Mouse (Mus musculus) neural tube, embryonic 13.5 days (tissue): ENCODE results near the gene Palm. TPM values are rescaled to one million over a fixed set of nuclear protein-coding genes. Genes with fewer than 3 reads are reported as not detected.
A peak's percentile ranks its signal among the peaks of the same experiment; 100 is the strongest.
"Not testable (repeated sequence)": the region's sequence is repeated elsewhere in the genome, so short reads cannot be mapped to it uniquely, and the experiment has no call there.

Experiments
- ATAC-seq: fragments of 200-750 bp; cut with Nextera tagmentation; 2 replicates; pipeline ENCODE4 v1.8.0; 2017; ENCODE audit warnings: low read depth, mild to moderate bottlenecking, moderate TSS enrichment, moderate library complexity
- H3K27ac ChIP-seq: fragments of 300-500 bp; sonication (generic); replicated peaks from 2 replicates; pipeline ENCODE4 v1.5.1; 2015; ENCODE audit warnings: moderate library complexity, mild to moderate bottlenecking, inconsistent platforms
- H3K27me3 ChIP-seq: fragments of 300-500 bp; sonication (generic); 2 replicates; pipeline ENCODE4 v1.6.1; 2015; ENCODE audit warnings: mild to moderate bottlenecking, inconsistent platforms
- H3K36me3 ChIP-seq: fragments of 300-500 bp; sonication (generic); 2 replicates; pipeline ENCODE4 v1.6.1; 2015; ENCODE audit warnings: mild to moderate bottlenecking, inconsistent platforms
- H3K4me1 ChIP-seq: fragments of 300-500 bp; sonication (generic); replicated peaks from 2 replicates; pipeline ENCODE4 v1.6.1; 2015; ENCODE audit warnings: inconsistent platforms
- H3K4me2 ChIP-seq: fragments of 300-500 bp; sonication (generic); 2 replicates; pipeline ENCODE4 v1.6.1; 2015; ENCODE audit warnings: inconsistent platforms, mild to moderate bottlenecking, moderate library complexity
- H3K4me3 ChIP-seq: fragments of 300-500 bp; sonication (generic); 2 replicates; pipeline ENCODE4 v1.5.1; 2015; ENCODE audit warnings: mild to moderate bottlenecking, inconsistent platforms
- H3K9ac ChIP-seq: fragments of 300-500 bp; sonication (generic); 2 replicates; pipeline ENCODE4 v1.6.1; 2015; ENCODE audit warnings: moderate library complexity, mild to moderate bottlenecking, inconsistent platforms
- H3K9me3 ChIP-seq: fragments of 300-500 bp; sonication (generic); 2 replicates; pipeline ENCODE4 v1.6.1; 2016; ENCODE audit warnings: inconsistent platforms
- WGBS: fragments of 180-500 bp; shearing (Covaris S2); methylation state at CpG from one replicate; pipeline ENCODE4 v1.1.7; 2015; 5-methylcytosine and 5-hydroxymethylcytosine counted together
- polyA plus RNA-seq: library from polyadenylated mRNA; unstranded; fragments of >200 nt; fragmentation: Nextera tagmentation; extraction: Ambion mirVana; gene quantifications from 2 replicates; pipeline ENCODE4 v1.2.1, GENCODE M21; 2015

Palm gene
- 214 and 231 TPM in 2 replicates for polyA plus RNA-seq

GRCm38 (mm10) chr10:79793051-79793737 is at the start of gene Palm:
TSS of gene Palm (plus strand) at chr10:79793572.
- Histone ChIP-seq H3K27me3 (no peaks in the 10 kb centered on the region), H3K9ac (peak within 1 kb of the TSS; percentile 98), H3K27ac (peak within 1 kb of the TSS; percentile 93), H3K9me3 (no peaks in the 10 kb centered on the region), H3K4me1 (peaks cover 41% of the 10 kb centered on the region), H3K36me3 (no peaks in the 10 kb centered on the region), H3K4me3 (peak within 1 kb of the TSS; percentile 97), H3K4me2 (peak within 1 kb of the TSS; percentile 87)
- peak; percentile 63 for ATAC-seq
- WGBS: 6% methylated on average over 51 of the region's 51 CpGs

DNA sequence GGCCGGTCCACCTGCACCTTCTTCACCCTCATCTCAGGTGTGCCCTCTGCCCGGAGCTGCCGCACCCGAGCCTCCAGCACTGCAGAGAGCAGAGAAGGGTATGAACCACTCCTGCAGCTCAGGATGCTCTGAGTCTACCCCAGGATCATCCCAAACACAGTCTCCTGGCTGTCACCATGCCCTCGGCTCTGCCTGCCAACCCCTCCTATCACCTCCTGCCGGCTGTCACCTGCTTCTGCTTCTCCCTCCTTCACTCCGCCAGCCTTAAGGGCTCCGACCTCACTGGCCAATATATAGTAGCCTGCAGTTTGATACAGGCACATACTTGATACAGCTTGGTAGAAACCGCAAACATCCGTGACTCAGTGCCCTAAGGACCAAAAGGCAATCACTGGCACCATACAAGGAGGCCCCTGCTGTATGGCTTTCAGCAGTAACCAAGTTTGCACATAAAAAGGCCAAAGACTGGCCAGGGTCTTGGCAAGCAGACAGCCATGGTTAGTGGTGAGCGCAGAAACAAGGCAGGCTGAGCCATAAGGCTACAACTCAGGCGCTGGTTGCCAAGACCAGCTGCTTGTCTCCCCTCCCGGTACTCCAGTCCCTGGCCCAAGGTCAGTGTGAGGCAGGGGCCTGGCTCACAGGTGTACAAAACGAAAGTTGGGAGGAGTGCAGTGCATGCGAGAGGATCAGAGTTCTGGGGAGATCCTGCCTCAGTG is 49.6 kb upstream of the Palm start:
- H3K36me3 ChIP-seq: peaks cover 59% of the 10 kb centered on the region
- 95% methylated on average over 15 of the region's 15 CpGs for WGBS
- H3K4me1 ChIP-seq: peaks cover 16% of the 10 kb centered on the region
- H3K27ac ChIP-seq: no peak overlapping the region
- H3K4me3 ChIP-seq: no peak overlapping the region
- H3K9me3 ChIP-seq: peaks cover 15% of the 10 kb centered on the region; the same call in 1 of the 2 replicates
- no peaks in the 10 kb centered on the region for H3K27me3 ChIP-seq
- no peak overlapping the region for H3K9ac ChIP-seq
- no peak for ATAC-seq
- no peak overlapping the region for H3K4me2 ChIP-seq

DNA sequence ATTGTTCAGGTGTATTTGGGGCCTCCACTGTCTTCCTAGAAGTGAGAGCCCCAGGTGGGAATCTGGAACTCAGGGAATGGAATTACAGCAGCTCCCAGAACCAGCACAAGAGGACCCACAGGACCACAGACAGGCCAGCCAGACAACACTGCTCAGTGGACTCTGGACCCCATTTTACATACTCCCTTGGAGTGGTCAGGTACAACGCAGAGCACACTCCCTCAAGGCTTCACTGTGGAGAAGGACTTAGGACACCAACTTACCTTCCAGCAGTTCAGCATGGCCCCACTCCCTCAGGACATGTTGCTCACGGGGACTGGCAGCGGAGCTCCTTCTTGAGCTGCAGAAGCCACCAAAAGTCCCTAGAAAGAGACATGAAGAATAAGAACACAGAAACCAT is 48.0 kb upstream of the Palm start:
- H3K27ac ChIP-seq: no peak overlapping the region
- peak overlapping the region; percentile 66; the same call in 1 of the 2 replicates for H3K9ac ChIP-seq
- ATAC-seq: no peak
- peak overlapping the region; percentile 79 for H3K4me2 ChIP-seq
- no peaks in the 10 kb centered on the region for H3K9me3 ChIP-seq
- WGBS: 94% methylated on average over 3 of the region's 3 CpGs
- H3K4me1 ChIP-seq: peaks cover 16% of the 10 kb centered on the region
- H3K27me3 ChIP-seq: no peaks in the 10 kb centered on the region
- peak overlapping the region; percentile 53 for H3K4me3 ChIP-seq
- peaks cover 43% of the 10 kb centered on the region for H3K36me3 ChIP-seq

DNA sequence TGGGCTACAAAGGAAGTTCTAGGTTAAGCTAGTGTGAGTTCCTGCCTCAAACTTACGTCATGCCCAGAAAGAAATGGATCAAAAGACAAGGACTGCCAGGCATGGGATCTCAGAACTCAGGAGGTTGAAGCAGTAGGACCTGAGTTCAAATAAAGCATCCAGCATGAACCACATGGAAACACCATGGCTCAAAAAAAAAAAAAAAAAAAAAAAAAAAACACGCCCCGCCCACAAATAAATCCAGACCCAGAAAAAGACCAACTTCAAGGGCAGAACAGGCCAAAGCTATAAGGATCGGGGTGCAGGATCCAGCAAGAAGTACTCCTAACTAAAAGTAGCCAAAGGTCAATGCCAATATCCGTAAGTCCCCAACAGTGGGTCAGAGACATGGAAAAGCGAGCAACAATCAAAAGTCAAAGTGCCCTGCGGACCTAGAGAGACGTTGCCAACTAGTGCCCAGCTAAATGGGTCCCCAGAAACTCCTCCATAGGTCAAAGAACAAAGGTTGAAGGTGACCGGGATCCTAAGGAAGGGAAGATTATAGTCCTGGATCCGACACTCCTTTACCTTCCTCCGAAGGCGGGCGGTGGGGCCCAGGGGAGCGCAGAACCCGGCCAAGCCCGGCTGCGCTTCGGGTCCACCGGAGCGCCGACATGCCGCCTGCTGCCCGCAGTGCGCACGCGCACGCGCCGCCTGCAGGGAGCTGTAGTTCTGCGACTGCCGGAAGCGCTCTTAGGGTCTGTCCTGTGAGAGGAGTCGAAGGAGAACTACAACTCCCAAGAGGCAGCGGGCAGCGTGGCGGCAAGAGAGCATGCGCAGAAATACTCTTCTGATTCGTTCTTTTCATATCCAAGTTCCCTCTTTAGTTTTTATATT is 47.2 kb upstream of the Palm start, which contains the start of gene Polrmt:
Gene Polrmt (minus strand): TSS at position 684 of the 876 bp plus-strand sequence.
- Histone ChIP-seq H3K9me3 (no peaks in the 10 kb centered on the region), H3K4me1 (peaks cover 16% of the 10 kb centered on the region), H3K36me3 (peaks cover 35% of the 10 kb centered on the region), H3K9ac (peak within 1 kb of the TSS; percentile 66), H3K27me3 (no peaks in the 10 kb centered on the region), H3K27ac (0 out of 2 replicates have a peak within 1 kb of the TSS, but pooled peaks have one; percentile 25), H3K4me2 (peak within 1 kb of the TSS; percentile 79), H3K4me3 (peak within 1 kb of the TSS; percentile 53)
- ATAC-seq: peak; percentile 95
- 4% methylated on average over 38 of the region's 38 CpGs for WGBS

- H3K27ac ChIP-seq: 0 out of 2 replicates have a peak overlapping the region, but pooled peaks have one; percentile 25
- ATAC-seq: peak; percentile 64
- H3K4me2 ChIP-seq: peak overlapping the region; percentile 79
- no peaks in the 10 kb centered on the region for H3K27me3 ChIP-seq
- H3K9me3 ChIP-seq: no peaks in the 10 kb centered on the region
- 26% methylated on average over 6 of the region's 6 CpGs for WGBS
- peak overlapping the region; percentile 17 for H3K4me3 ChIP-seq
- H3K9ac ChIP-seq: peak overlapping the region; percentile 53; the same call in 1 of the 2 replicates
- peaks cover 16% of the 10 kb centered on the region for H3K4me1 ChIP-seq
- H3K36me3 ChIP-seq: peaks cover 29% of the 10 kb centered on the region
These were observed 46.6 kb upstream of the Palm start for GRCm38 (mm10) chr10:79746774-79747151.

GRCm38 (mm10) chr10:79748496-79748895 is 44.9 kb upstream of the Palm start:
- Histone ChIP-seq H3K4me3 (no peak overlapping the region), H3K4me1 (peaks cover 16% of the 10 kb centered on the region), H3K27ac (no peak overlapping the region), H3K4me2 (no peak overlapping the region), H3K9ac (no peak overlapping the region), H3K36me3 (peaks cover 12% of the 10 kb centered on the region), H3K27me3 (no peaks in the 10 kb centered on the region), H3K9me3 (no peaks in the 10 kb centered on the region)
- 81% methylated on average over 6 of the region's 6 CpGs for WGBS
- ATAC-seq: no peak

DNA sequence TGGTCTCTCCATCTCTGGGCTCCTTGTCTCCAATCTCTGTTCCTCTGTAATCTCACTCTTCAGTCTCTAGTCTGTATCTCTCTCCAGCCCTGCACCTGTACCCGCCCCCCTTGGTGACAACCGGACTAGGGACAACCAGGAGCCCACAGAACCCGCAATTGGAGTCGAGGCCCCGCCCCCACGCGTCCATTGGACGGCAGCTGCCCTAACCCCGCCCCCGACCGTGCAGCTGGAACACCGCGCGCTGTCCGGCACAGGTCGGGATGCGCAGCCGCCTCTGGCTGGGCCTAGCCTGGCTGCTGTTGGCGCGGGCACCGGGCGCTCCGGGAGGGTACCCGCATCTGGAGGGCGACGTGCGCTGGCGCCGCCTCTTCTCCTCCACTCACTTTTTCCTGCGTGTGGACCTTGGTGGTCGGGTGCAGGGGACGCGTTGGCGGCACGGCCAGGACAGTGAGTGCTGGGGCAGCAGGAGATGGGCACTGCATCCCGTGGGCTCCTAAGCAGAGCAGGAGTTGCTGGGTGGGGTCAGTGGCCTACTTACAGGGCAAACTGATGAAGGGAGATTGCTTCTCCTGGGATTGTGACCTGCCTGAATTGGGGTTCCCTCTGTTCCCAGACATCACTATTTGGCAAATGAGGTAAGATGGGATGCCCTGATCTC is 38.4 kb upstream of the Palm start, which contains the start of gene Fgf22:
Gene Fgf22 (plus strand): TSS at position 221 of the 661 bp plus-strand sequence.
- peak within 1 kb of the TSS; percentile 70 for H3K4me2 ChIP-seq
- H3K36me3 ChIP-seq: peaks cover 41% of the 10 kb centered on the region
- no peaks in the 10 kb centered on the region for H3K9me3 ChIP-seq
- H3K9ac ChIP-seq: peak within 1 kb of the TSS; percentile 69
- WGBS: 2% methylated on average over 36 of the region's 36 CpGs
- no peaks in the 10 kb centered on the region for H3K27me3 ChIP-seq
- H3K27ac ChIP-seq: no peak within 1 kb of the TSS
- H3K4me1 ChIP-seq: peaks cover 10% of the 10 kb centered on the region
- peak within 1 kb of the TSS; percentile 42 for H3K4me3 ChIP-seq
- ATAC-seq: peak; percentile 84

DNA sequence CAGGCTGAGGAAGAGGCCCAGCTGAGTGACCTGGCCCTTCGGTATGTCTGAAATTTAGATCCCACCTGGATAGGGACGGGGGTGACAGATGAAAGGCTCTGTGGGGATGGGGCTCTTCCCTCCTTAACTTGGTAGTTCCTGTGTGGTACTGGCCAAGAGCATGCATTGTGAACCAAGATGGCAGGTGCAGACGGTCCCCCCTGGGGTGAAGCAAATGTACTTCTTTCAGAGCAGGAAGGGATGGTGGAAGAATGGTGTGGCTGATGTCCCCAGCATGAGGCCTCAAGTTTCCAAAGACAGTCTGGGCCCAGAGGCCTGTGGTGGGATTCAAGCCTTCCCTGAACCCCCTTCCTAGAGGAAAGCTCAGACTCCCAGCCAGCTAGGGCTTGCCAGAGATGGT is 37.5 kb upstream of the Palm start:
- Histone ChIP-seq H3K27me3 (no peaks in the 10 kb centered on the region), H3K4me2 (no peak overlapping the region; the same call in 1 of the 2 replicates), H3K4me3 (no peak overlapping the region), H3K36me3 (peaks cover 50% of the 10 kb centered on the region), H3K27ac (no peak overlapping the region), H3K4me1 (peaks cover 10% of the 10 kb centered on the region), H3K9ac (0 out of 2 replicates have a peak overlapping the region, but pooled peaks have one; percentile 69), H3K9me3 (no peaks in the 10 kb centered on the region)
- 87% methylated on average over 3 of the region's 3 CpGs for WGBS
- ATAC-seq: no peak

DNA sequence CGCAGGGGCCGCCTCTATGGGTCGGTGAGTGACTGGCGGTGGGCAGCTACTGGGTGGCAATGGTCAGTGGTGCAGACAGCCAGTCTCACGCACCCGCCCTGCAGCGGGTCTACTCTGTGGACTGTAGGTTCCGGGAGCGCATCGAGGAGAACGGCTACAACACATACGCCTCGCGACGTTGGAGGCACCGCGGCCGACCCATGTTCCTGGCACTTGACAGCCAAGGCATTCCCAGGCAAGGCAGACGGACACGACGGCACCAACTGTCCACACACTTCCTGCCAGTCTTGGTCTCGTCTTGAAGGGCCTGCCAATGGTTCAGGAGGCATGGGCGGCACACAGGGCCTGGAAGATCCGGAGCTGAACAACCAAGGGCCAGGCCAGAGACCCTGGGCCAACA is 36.7 kb upstream of the Palm start:
- Histone ChIP-seq H3K9ac (no peak overlapping the region), H3K4me1 (peaks cover 10% of the 10 kb centered on the region), H3K27me3 (no peaks in the 10 kb centered on the region), H3K9me3 (no peaks in the 10 kb centered on the region), H3K36me3 (peaks cover 58% of the 10 kb centered on the region), H3K4me2 (no peak overlapping the region), H3K4me3 (no peak overlapping the region), H3K27ac (no peak overlapping the region)
- no peak for ATAC-seq
- 87% methylated on average over 24 of the region's 24 CpGs for WGBS

DNA sequence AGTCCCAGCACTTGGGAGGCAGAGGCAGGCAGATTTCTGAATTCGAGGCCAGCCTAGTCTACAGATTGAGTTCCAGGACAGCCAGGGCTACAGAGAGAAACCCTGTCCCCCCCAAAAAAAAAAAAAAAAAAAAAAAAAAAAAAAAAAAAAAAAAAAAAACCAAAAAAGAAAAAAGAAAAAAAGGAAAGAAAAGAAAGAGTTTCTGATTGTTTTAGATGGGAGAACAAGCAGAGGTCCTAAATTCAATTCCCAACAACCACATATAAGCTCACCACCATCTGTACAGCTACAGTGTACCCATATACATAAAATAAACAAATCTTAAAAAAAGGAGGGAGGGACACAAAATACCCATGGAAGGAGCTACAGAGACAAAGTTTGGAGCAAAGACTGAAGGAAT is 33.7 kb upstream of the Palm start:
- Histone ChIP-seq H3K36me3 (peaks cover 69% of the 10 kb centered on the region), H3K4me1 (peaks cover 20% of the 10 kb centered on the region)
- H3K4me2 ChIP-seq, H3K27ac ChIP-seq, H3K9ac ChIP-seq, H3K4me3 ChIP-seq, ATAC-seq, H3K27me3 ChIP-seq, H3K9me3 ChIP-seq: not testable (repeated sequence)
- 89% methylated on average over 1 of the region's 1 CpGs for WGBS

DNA sequence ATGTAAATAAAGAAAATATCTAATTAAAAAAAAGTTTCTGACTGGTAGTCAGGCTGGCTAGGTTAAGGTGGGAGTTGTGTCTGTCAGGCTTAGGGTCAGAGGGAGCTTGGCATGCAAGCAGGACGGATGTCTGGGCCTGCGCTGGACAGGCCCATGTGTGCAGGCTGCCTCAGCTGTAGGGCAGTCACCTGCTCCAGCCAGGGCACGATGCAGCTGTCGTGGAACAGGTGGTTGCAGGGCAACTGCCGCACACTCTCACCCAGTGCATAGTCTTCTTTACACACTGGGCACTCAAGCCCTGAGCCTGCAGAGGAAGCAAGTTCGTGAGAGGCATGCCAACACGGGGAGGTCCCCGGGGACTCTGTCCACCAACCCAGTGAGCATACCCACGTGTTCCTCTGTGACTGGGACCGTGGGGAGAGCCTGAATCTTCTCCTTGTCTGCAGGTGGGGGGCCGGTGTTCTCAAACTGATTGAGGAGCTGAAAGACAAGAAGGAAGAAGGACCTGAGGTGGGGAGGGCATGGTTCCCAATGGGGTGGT is 32.7 kb upstream of the Palm start:
- Histone ChIP-seq H3K4me3 (no peak overlapping the region), H3K4me2 (no peak overlapping the region), H3K27me3 (no peaks in the 10 kb centered on the region), H3K27ac (no peak overlapping the region), H3K9me3 (no peaks in the 10 kb centered on the region), H3K9ac (no peak overlapping the region), H3K36me3 (peaks cover 68% of the 10 kb centered on the region), H3K4me1 (peaks cover 21% of the 10 kb centered on the region)
- WGBS: 93% methylated on average over 11 of the region's 11 CpGs
- ATAC-seq: no peak
